Mouse (Mus musculus) megakaryocyte progenitor cell, adult 5-6 weeks (primary cell): ENCODE measurements around the gene 4930432K21Rik. TPM values are rescaled to one million over a fixed set of nuclear protein-coding genes. Genes with fewer than 3 reads are reported as not detected.
A peak's percentile ranks its signal among the peaks of the same experiment; 100 is the strongest.

Experiments used
- ATAC-seq: replicated peaks from 2 replicates; pipeline ENCODE4 v1.8.0; 2016; ENCODE audit warnings: mild to moderate bottlenecking, moderate TSS enrichment, inconsistent platforms; ENCODE audit not compliant: poor library complexity
- total RNA-seq, 2 experiments: library from RNA; stranded (forward) in 1 of 2; stranded (reverse) in 1 of 2; fragments of 157-497, 149-512 nt in 1 of 2; fragments of 200-1000 nt in 1 of 2; gene quantifications; 2 replicates each; pipeline versions ENCODE4 v1.2.3 to v1.2.4; 2015 to 2017

The 4930432K21Rik gene
- total RNA-seq, 2 experiments from 2014 or later, result 0.32 to 2.1 TPM

DNA sequence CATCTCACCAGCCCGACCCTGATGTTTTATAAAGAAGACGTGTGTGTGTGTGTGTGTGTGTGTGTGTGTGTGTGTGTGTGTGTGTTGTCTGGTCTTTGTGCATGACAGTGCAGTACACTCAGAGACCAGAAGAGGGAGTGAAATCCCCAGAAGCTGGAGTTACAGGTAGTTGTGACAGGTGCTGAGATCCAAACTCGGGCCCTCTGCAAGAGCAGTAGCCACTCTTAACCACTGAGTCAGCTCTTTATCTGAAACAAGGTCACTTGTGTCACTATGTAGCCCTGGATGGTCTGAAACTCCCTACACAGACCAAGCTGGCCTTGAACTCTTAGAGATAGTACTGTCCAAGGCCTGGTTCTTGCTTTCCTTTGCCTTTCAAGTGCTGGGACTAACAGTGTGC is 58.8 kb downstream of the 4930432K21Rik start:
- no peak for ATAC-seq

- ATAC-seq, result peak; percentile 61
These were observed 60.0 kb downstream of the 4930432K21Rik start for GRCm38 (mm10) chr8:84207811-84208210.

DNA sequence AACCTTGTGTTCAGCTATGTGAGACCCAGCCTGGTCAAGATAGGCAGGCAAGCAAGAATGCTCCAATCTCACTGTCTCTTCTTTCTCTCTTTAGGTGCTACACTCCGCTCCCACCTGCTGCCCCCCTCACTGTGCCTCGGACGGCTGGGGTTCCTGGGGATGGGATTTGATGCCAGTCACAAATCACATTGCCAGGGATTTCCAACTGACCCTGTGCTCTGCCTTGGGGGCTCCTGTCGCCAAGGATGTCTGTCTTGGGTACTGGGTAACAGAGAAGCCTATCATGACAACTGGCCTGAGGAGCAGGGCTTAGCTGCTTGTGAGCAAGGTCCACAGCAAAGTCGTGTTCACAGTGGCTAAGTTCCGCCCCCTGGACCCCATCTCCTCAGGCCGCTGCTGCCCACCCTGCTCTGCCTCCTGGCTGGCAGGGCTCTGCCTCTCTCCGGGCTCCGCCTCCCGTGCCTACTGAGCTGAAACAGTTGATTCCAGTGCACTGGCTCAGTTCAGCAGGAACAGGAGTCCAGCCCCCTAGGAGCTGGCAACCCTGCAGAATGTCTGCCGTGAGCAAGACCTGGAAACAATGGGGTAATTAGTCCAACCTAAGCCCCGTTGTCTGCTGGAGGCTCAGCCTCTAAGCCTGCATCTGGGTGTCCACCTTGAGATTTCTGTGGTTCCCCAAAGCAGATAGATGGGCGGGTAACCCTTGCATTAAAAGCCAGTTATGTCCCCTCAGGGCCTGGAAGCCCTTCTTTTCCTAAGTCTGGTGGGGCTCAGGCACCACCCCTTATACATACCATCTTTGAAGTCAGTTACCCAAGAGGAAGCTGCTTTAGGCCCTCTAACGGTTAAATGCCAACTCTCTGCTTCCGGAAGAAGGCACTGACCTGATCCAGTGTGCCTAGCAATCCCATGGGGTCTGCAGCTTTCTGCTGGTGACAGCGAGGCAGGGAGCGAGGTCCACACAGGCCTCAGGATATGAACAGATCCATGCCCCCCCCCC is 60.9 kb downstream of the 4930432K21Rik start:
- peak; percentile 35 for ATAC-seq

DNA sequence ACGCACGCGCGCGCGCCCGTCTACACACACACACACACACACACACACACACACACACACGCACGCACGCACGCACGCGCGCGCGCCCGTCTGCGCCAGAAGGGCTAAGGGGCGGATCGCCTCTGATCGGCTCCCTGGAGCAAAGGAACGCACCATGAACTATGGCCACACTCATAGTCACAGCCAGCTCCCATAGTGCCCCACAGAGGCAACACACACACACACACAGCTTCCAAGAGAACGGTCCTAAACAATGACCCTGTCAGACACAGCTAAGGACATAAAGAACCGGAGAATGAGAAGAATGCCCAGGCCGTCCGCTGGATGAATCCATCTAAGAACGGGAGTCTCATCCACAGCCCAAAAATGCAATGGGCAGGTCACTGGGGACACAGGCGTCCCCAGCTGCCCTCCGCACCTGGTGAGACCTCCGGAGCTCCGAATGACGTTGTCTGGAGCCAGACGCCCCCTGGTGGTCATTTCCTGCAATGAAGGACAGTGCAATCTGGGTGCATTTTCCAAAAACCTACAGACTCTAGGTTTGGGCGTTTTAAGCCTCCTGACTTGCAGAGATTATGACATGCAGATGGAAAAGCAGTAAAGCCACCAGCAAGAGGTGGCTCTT is 62.5 kb downstream of the 4930432K21Rik start:
- peak; percentile 61 for ATAC-seq

- ATAC-seq, result no peak
These were observed 63.4 kb downstream of the 4930432K21Rik start for GRCm38 (mm10) chr8:84211202-84211601.

- ATAC-seq, result no peak
These were observed 64.2 kb downstream of the 4930432K21Rik start for GRCm38 (mm10) chr8:84211881-84212563.

DNA sequence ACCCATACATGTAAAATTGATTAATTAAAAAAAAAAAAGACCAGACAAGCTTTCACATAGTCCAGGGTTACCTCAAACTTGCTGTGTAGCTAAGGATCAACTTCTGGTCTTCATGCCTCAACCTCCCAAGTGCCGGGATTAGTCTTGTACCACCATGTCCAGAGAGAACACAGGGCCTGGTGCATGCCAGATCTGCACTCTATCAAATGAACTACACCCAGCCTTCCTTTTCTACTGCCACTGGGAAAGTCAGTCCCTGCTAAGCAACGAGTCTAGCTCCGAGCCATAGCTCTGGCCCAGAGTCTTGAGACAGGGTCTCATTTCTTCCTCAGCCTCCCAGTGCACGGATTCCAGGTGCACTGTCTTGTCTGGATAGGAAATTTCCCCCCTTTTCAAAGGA is 65.5 kb downstream of the 4930432K21Rik start:
- no peak for ATAC-seq

GRCm38 (mm10) chr8:84217206-84217605 is 69.4 kb downstream of the 4930432K21Rik start:
- ATAC-seq, result no peak

DNA sequence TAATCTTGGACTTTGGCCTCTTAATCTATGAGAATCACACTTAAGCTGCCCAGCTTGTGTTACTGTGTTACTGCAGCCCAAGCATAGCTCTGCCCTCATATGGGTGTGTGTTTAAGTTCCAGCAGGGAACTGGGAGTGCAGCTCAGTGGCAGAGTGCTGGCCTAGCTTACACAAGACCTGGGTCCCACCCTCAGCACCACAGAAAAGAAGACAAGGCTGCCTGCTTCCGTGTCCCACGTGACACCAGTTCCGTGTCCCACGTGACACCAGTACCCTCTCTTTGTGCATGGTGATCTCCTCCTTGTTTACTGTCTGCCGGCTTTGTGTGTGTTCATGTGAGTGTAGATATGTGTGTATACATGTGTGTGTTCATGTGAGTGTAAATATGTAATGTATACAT is 70.3 kb downstream of the 4930432K21Rik start:
- no peak for ATAC-seq

- ATAC-seq, result peak; percentile 58
These were observed 72.3 kb downstream of the 4930432K21Rik start for GRCm38 (mm10) chr8:84220105-84220504.

Other genes with a start within 250 kb of the 4930432K21Rik start
- gene Adgrl1, start 247.9 kb upstream of the 4930432K21Rik start, total RNA-seq (2015), result 2.9 and 5.9 TPM in 2 replicates
- gene Adgrl1, start 247.9 kb upstream of the 4930432K21Rik start, total RNA-seq (2017), result 2.3 and 2.4 TPM in 2 replicates
- gene Gm10644, start 192.8 kb upstream of the 4930432K21Rik start, total RNA-seq (2015), result not detected in 2 replicates
- gene Gm10644, start 192.8 kb upstream of the 4930432K21Rik start, total RNA-seq (2017), result 0.46 TPM in 1 of 2 replicates, not detected in the other
- 40.3 and 51.0 TPM in 2 replicates for gene Asf1b, start 192.5 kb upstream of the 4930432K21Rik start, total RNA-seq (2015)
- gene Asf1b, start 192.5 kb upstream of the 4930432K21Rik start, total RNA-seq (2017), result 32.5 and 38.1 TPM in 2 replicates
- gene Prkaca, start 175.0 kb upstream of the 4930432K21Rik start, total RNA-seq (2015), result 23.8 and 24.8 TPM in 2 replicates
- gene Prkaca, start 175.0 kb upstream of the 4930432K21Rik start, total RNA-seq (2017), result 22.4 and 24.0 TPM in 2 replicates
- 54.3 and 64.6 TPM in 2 replicates for gene Samd1, start 150.4 kb upstream of the 4930432K21Rik start, total RNA-seq (2015)
- gene Samd1, start 150.4 kb upstream of the 4930432K21Rik start, total RNA-seq (2017), result 45.7 and 57.0 TPM in 2 replicates
- 0.67 TPM in 1 of 2 replicates, not detected in the other for gene 1700067K01Rik, start 146.5 kb upstream of the 4930432K21Rik start, total RNA-seq (2015)
- gene 1700067K01Rik, start 146.5 kb upstream of the 4930432K21Rik start, total RNA-seq (2017), result 0.37 and 2.0 TPM in 2 replicates
- gene 2210011C24Rik, start 135.9 kb upstream of the 4930432K21Rik start, total RNA-seq (2015), result not detected in 2 replicates
- gene 2210011C24Rik, start 135.9 kb upstream of the 4930432K21Rik start, total RNA-seq (2017), result not detected in 2 replicates
- gene Palm3, start 126.6 kb upstream of the 4930432K21Rik start, total RNA-seq (2015), result not detected in 2 replicates
- gene Palm3, start 126.6 kb upstream of the 4930432K21Rik start, total RNA-seq (2017), result not detected in 2 replicates
- gene Il27ra, start 105.4 kb upstream of the 4930432K21Rik start, total RNA-seq (2015), result 0.85 and 1.9 TPM in 2 replicates
- gene Il27ra, start 105.4 kb upstream of the 4930432K21Rik start, total RNA-seq (2017), result 1.9 TPM in 2 replicates
- not detected in 2 replicates for gene Rln3, start 103.0 kb upstream of the 4930432K21Rik start, total RNA-seq (2015)
- gene Rln3, start 103.0 kb upstream of the 4930432K21Rik start, total RNA-seq (2017), result not detected in 2 replicates
- gene Gm10643, start 82.9 kb upstream of the 4930432K21Rik start, total RNA-seq (2015), result 1.9 and 2.0 TPM in 2 replicates
- 1.5 and 1.6 TPM in 2 replicates for gene Gm10643, start 82.9 kb upstream of the 4930432K21Rik start, total RNA-seq (2017)
- gene Rfx1, start 81.2 kb upstream of the 4930432K21Rik start, total RNA-seq (2015), result 7.9 and 9.5 TPM in 2 replicates
- gene Rfx1, start 81.2 kb upstream of the 4930432K21Rik start, total RNA-seq (2017), result 2.5 and 3.2 TPM in 2 replicates
- gene Dcaf15, start 43.3 kb upstream of the 4930432K21Rik start, total RNA-seq (2015), result 13.2 and 14.3 TPM in 2 replicates
- 20.5 and 22.0 TPM in 2 replicates for gene Dcaf15, start 43.3 kb upstream of the 4930432K21Rik start, total RNA-seq (2017)
- gene Podnl1, start 22.0 kb upstream of the 4930432K21Rik start, total RNA-seq (2015), result 0.05 TPM in 1 of 2 replicates, not detected in the other
- gene Podnl1, start 22.0 kb upstream of the 4930432K21Rik start, total RNA-seq (2017), result 0.54 TPM in 1 of 2 replicates, not detected in the other
- 7.3 and 8.0 TPM in 2 replicates for gene Cc2d1a, start 89 bp upstream of the 4930432K21Rik start, total RNA-seq (2015)
- 5.7 and 8.0 TPM in 2 replicates for gene Cc2d1a, start 89 bp upstream of the 4930432K21Rik start, total RNA-seq (2017)
- gene Nanos3, start 37.2 kb downstream of the 4930432K21Rik start, total RNA-seq (2015), result 0.54 and 1.7 TPM in 2 replicates
- gene Nanos3, start 37.2 kb downstream of the 4930432K21Rik start, total RNA-seq (2017), result 3.5 TPM in 1 of 2 replicates, not detected in the other
- 3.2 and 3.4 TPM in 2 replicates for gene Zswim4, start 89.0 kb downstream of the 4930432K21Rik start, total RNA-seq (2015)
- 4.2 and 5.0 TPM in 2 replicates for gene Zswim4, start 89.0 kb downstream of the 4930432K21Rik start, total RNA-seq (2017)
- 121 and 132 TPM in 2 replicates for gene D8Ertd738e, start 101.7 kb downstream of the 4930432K21Rik start, total RNA-seq (2015)
- 63.4 and 107 TPM in 2 replicates for gene D8Ertd738e, start 101.7 kb downstream of the 4930432K21Rik start, total RNA-seq (2017)
- gene Mri1, start 109.3 kb downstream of the 4930432K21Rik start, total RNA-seq (2015), result 34.3 and 39.1 TPM in 2 replicates
- gene Mri1, start 109.3 kb downstream of the 4930432K21Rik start, total RNA-seq (2017), result 13.8 and 17.4 TPM in 2 replicates
- gene Ccdc130, start 122.4 kb downstream of the 4930432K21Rik start, total RNA-seq (2015), result 18.6 and 19.4 TPM in 2 replicates
- gene Ccdc130, start 122.4 kb downstream of the 4930432K21Rik start, total RNA-seq (2017), result 6.8 and 17.0 TPM in 2 replicates
- gene Cacna1a, start 240.4 kb downstream of the 4930432K21Rik start, total RNA-seq (2015), result 1.8 and 3.3 TPM in 2 replicates
- 0.21 and 1.6 TPM in 2 replicates for gene Cacna1a, start 240.4 kb downstream of the 4930432K21Rik start, total RNA-seq (2017)